Mouse (Mus musculus) erythroblast, embryonic 14.5 days (primary cell): Measurements from ENCODE around the gene Castor1.

ENCODE experiments used
- GATA1 ChIP-seq: IDR thresholded peaks from 2 replicates; pipeline ENCODE4 v1.6.1; 2012; ENCODE audit warnings: low read length, inconsistent platforms, mixed read lengths
- TAL1 ChIP-seq: IDR thresholded peaks from 3 replicates; pipeline ENCODE4 v1.6.1; 2012; ENCODE audit warnings: low read length, inconsistent platforms, mixed read lengths

DNA sequence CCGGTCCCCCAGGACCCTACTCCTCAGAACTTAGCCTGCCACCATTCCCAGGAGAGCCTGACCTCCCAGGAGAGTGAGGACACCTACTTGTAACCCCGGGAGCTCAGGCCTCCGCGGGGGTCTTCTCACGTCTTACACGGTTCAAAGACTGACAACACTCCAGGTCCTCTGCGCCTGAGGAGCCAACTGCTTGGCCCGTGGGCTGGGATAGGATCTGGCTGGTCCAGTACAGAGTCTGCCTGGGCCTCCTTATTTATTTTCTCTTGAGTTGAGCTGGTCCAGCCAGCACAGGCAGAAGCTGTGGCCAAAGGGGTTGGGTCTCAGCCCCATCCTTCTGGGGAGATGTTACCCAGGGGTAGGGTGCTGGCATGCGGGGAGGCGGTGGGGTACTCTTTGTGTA, 3.0 kb upstream of the Castor1 start:
- TF ChIP-seq GATA1: no peak
- TF ChIP-seq TAL1: no peak
